Mouse (Mus musculus) megakaryocyte-erythroid progenitor cell, adult 5 weeks (primary cell): ENCODE data around the gene Abcd3. TPM values are rescaled to one million over a fixed set of nuclear protein-coding genes. Genes with fewer than 3 reads are reported as not detected.

Experiments used
- polyA plus RNA-seq: library from polyadenylated mRNA; stranded (reverse); fragments of >175 nt; gene quantifications from 2 replicates; pipeline ENCODE4 v1.2.3, GENCODE M21; 2012

Abcd3 gene
- 37.5 and 49.7 TPM in 2 replicates for polyA plus RNA-seq

DNA sequence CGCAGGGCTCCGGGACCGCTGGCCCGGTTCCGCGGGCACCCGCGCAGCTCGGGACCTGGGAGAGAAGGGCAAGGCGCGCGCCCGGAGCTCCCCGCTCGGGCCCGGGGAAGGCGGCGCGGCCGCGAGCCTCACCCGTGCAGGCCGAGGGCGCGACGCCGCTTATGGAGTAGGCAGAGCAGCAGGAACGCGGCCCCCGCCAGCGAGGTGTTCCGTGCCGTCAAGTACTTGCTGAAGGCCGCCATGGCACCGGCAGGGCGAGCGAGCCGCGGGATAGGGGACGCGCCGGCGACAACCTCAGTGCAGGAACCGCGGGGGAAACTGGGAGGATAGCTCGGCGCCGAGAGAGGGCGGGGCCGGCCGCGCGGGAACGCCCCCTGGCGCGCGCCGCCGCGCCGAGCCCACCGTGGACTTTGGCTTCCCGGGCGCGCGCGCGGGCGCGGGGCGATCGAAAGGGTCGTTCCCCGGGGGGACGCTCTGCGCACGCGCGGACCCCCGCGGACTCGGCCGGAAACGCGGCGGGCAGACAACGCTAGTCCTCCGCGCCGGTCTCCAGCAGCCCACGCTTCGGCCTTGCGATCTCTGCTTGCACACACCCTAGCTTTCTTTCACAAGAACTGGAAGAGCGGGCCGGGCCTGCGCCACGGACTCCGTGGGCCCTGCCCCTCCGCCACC is at the start of gene Abcd3:
TSS of gene Abcd3 (minus strand) at position 426 of the 672 bp plus-strand sequence.

DNA sequence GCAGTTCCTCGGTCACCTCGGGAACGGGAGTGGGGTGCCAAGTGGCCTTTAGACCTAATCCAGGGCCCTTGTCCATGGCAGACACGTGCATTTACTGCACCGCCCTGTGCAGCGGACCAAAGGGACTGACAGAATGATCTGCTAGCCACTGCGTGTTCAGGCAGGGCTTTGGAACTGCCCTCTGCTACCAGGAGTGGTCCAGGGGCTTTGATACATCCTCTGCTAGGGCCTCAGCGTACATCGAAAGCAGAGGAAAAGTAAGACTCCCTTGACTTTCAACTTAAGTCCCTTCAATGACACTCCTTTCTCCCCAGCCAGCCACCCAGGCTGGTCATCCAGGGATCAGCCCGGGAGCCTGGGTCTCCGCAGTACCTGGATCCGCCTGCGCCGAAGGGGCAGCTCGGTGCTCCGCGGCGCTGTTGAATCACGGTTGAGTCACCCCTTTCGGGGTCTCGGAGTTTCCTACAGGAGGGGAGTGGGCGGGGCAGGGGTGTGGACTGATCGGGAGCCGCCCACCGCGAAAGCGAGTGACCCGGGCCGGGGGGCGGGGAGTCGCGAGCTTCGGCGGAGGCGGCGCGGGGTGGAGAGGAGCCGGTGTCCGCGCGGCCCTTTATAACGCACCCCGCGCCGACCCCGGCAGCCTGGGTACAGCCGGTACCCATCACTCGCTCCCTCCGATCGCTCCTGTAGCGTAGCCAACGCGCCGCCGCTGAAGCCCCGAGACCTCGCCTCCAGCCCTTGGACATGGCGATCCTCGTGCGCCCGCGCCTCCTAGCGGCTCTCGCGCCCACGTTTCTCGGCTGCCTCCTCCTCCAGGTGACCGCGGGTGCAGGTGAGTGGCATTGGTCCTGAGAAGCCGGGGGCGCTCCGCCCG is 91.9 kb downstream of the Abcd3 start, which contains the start of gene F3:
TSS of gene F3 (plus strand) at position 567 of the 874 bp plus-strand sequence.

Other genes with a start within 250 kb of the Abcd3 start
- gene 4930432M17Rik, start 144.5 kb downstream of the Abcd3 start, polyA plus RNA-seq = not detected in 2 replicates
- gene F3, start 91.8 kb downstream of the Abcd3 start, polyA plus RNA-seq = 0.71 and 0.79 TPM in 2 replicates
- gene Arhgap29, start 137.2 kb upstream of the Abcd3 start, polyA plus RNA-seq = 0.50 and 0.51 TPM in 2 replicates
- 0.90 and 1.1 TPM in 2 replicates for gene Abca4, start 229.1 kb upstream of the Abcd3 start, polyA plus RNA-seq